11 mouse cellular contexts compared by ENCODE assay signal in the genomic region with DNA sequence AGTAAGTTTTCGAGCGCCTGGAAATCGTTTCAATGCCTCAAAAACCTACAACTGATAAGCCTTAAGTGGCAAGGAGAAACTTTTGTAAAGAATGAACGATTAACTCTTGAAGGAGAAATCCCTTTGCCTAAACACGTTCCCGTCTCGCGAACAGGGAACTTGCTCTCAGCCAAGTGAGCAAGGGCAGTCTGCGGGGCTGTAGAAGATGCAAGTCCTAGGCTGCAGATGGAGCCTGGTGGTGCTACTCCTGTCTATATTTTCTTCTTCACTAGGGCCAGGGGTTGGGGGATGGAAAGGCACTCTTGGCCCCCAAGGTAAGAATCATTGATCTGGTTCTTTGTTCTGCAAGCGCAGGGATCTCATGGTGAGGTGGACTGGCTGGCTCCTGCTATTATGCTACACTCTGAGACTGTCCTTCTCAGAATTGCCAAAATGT.
A peak's percentile ranks its signal among the peaks of the same experiment; 100 is the strongest.
DNase-seq lines count a peak whose midpoint lies in the region; ATAC-seq lines count a peak whose summit lies in the region.
"Had no signal": no experiment of that assay in that cellular context is flagged by ENCODE, and none has a peak within 500 bp of the region (broad histone marks: within the 10 kb centered on the region; RNA-seq: fewer than 3 reads in every experiment).

No protein-coding gene starts in this region.

- peaks cover 91% of the 10 kb centered on the region for H3K27me3 ChIP-seq in heart, embryonic 13.5 days (replicated peaks)
- H3K27me3 ChIP-seq in midbrain, embryonic 10.5 days (ENCODE audit: low read depth, poor library complexity, severe bottlenecking) = peaks cover 86% of the 10 kb centered on the region
- H3K27me3 ChIP-seq in midbrain, embryonic 16.5 days (ENCODE audit: control insufficient read depth, insufficient read depth, low read depth, low read length) = peaks cover 15% of the 10 kb centered on the region
- peaks cover 59% of the 10 kb centered on the region for H3K27me3 ChIP-seq in embryonic facial prominence, embryonic 12.5 days

- WGBS in heart, embryonic 13.5 days = 3% methylated on average over 10 of the region's 10 CpGs
- WGBS in midbrain, embryonic 10.5 days = under 1% methylated on average over 10 of the region's 10 CpGs
- WGBS in midbrain, embryonic 16.5 days = 2% methylated on average over 10 of the region's 10 CpGs
- WGBS in embryonic facial prominence, embryonic 12.5 days = 2% methylated on average over 10 of the region's 10 CpGs

- no peak overlapping the region for H3K27ac ChIP-seq in heart, embryonic 13.5 days (replicated peaks)
- H3K27ac ChIP-seq in midbrain, embryonic 10.5 days (replicated peaks) = no peak overlapping the region
- H3K27ac ChIP-seq in midbrain, embryonic 16.5 days (ENCODE audit: low read length) = no peak overlapping the region
- H3K27ac ChIP-seq in embryonic facial prominence, embryonic 12.5 days = no peak overlapping the region
- H3K27ac ChIP-seq: layer of hippocampus, adult 2 months had no signal

- no peak for DNase-seq in heart, adult 9 months (ENCODE audit: low spot score in 2 of 2)
- peak; percentile 51 for DNase-seq in midbrain, embryonic 10.5 days (ENCODE audit: low spot score)
- DNase-seq in neural tube, embryonic 10.5 days (ENCODE audit: extremely low spot score, low spot score) = peak; percentile 58
- DNase-seq in right cerebral cortex, postnatal 10 days (ENCODE audit: low spot score in 2 of 2) = no peak
- DNase-seq in cerebellum, adult 9-10 months = no peak
- DNase-seq: adrenal gland, adult 2 months; right cerebral cortex, postnatal 14 days had no signal

- H3K4me1 ChIP-seq in heart, embryonic 13.5 days = peaks cover 27% of the 10 kb centered on the region
- H3K4me1 ChIP-seq in midbrain, embryonic 10.5 days = peaks cover 41% of the 10 kb centered on the region
- H3K4me1 ChIP-seq in midbrain, embryonic 16.5 days (ENCODE audit: control insufficient read depth, insufficient read depth, low read length) = peaks cover 10% of the 10 kb centered on the region; the same call in 1 of the 2 replicates
- H3K4me1 ChIP-seq in embryonic facial prominence, embryonic 12.5 days = peaks cover 13% of the 10 kb centered on the region

- no peak overlapping the region for H3K9ac ChIP-seq in heart, embryonic 13.5 days
- no peak overlapping the region for H3K9ac ChIP-seq in midbrain, embryonic 16.5 days (ENCODE audit: low read depth, low read length)
- no peak overlapping the region for H3K9ac ChIP-seq in embryonic facial prominence, embryonic 12.5 days

- peak overlapping the region; percentile 96 for H3K4me2 ChIP-seq in heart, embryonic 13.5 days
- no peak overlapping the region for H3K4me2 ChIP-seq in midbrain, embryonic 16.5 days (ENCODE audit: low read length)
- H3K4me2 ChIP-seq in embryonic facial prominence, embryonic 12.5 days (replicated peaks) = no peak overlapping the region

- no peaks in the 10 kb centered on the region for H3K36me3 ChIP-seq in heart, embryonic 13.5 days
- H3K36me3 ChIP-seq in midbrain, embryonic 10.5 days = no peaks in the 10 kb centered on the region
- H3K36me3 ChIP-seq in midbrain, embryonic 16.5 days (ENCODE audit: control insufficient read depth, insufficient read depth, low read length) = no peaks in the 10 kb centered on the region
- no peaks in the 10 kb centered on the region for H3K36me3 ChIP-seq in embryonic facial prominence, embryonic 12.5 days

- H3K4me3 ChIP-seq in heart, embryonic 13.5 days = peak overlapping the region; percentile 71; the same call in 1 of the 2 replicates
- peak overlapping the region; percentile 83; the same call in 1 of the 2 replicates for H3K4me3 ChIP-seq in midbrain, embryonic 10.5 days
- no peak overlapping the region for H3K4me3 ChIP-seq in midbrain, embryonic 16.5 days (ENCODE audit: low read depth, low read length)
- peak overlapping the region; percentile 66; the same call in 1 of the 2 replicates for H3K4me3 ChIP-seq in embryonic facial prominence, embryonic 12.5 days
- H3K4me3 ChIP-seq: layer of hippocampus, adult 2 months had no signal

- H3K9me3 ChIP-seq in heart, embryonic 13.5 days = no peaks in the 10 kb centered on the region
- H3K9me3 ChIP-seq in midbrain, embryonic 10.5 days (replicated peaks) = no peaks in the 10 kb centered on the region
- no peaks in the 10 kb centered on the region for H3K9me3 ChIP-seq in midbrain, embryonic 16.5 days (replicated peaks; ENCODE audit: control insufficient read depth, low read length, poor library complexity, severe bottlenecking)
- H3K9me3 ChIP-seq in embryonic facial prominence, embryonic 12.5 days = no peaks in the 10 kb centered on the region

- ATAC-seq in heart, embryonic 13.5 days (ENCODE audit: extremely low read depth, insufficient number of reproducible peaks, low FRiP score, low TSS enrichment) = no peak
- ATAC-seq in midbrain, embryonic 16.5 days = no peak
- no peak for ATAC-seq in embryonic facial prominence, embryonic 12.5 days (ENCODE audit: insufficient number of reproducible peaks, insufficient read depth, low FRiP score, low TSS enrichment)

Comparison
In these comparisons a context has a peak if more than half of its experiments do, and no peak if none do; other contexts are left out.
1. DNase-seq: peak in midbrain, embryonic 10.5 days (single experiment) and neural tube, embryonic 10.5 days (single experiment); none in heart, adult 9 months (0 of 2), right cerebral cortex, postnatal 10 days (0 of 2) and cerebellum, adult 9-10 months (single experiment).